Mouse (Mus musculus): ENCODE measurements around the gene Mbd5. TPM values are rescaled to one million over a fixed set of nuclear protein-coding genes. Genes with fewer than 3 reads are reported as not detected.

Mbd5 gene
- polyA plus RNA-seq, 1 experiment from 2014 or later, result 25.6 TPM

DNA sequence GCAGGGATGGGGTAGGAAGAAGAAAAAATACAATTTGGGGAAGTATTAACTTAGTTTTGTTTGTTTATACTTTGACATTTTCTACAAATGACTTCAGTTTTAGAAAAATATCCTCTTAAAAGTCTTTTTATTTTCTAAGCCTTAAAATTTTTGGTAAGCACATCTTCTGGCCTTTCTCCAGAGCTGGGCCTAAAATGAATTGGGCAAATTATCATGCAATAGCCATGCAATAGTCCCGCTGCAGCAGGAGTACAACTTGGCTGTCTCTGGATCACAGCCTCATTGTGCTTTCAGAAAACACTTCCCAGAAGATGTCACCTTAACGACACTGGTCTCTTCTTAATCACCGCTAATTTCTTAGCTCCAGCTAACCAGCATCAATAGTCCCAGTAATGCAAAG, 91.2 kb downstream of the Mbd5 start:
- Histone ChIP-seq H3K27ac (no peak overlapping the region), H3K36me3 (0 out of 2 replicates have a peak, but pooled peaks cover 9% of the 10 kb centered on the region), H3K9me3 (peaks cover 10% of the 10 kb centered on the region), H3K4me1 (replicated peaks) (no peaks in the 10 kb centered on the region), H3K9ac (replicated peaks) (no peak overlapping the region), H3K4me3 (replicated peaks) (no peak overlapping the region), H3K27me3 (no peaks in the 10 kb centered on the region), H3K4me2 (no peak overlapping the region)
- ATAC-seq (ENCODE audit: insufficient number of reproducible peaks, insufficient read depth, low FRiP score, low TSS enrichment, low read depth), result no peak
- 92% methylated on average over 3 of the region's 3 CpGs for WGBS

DNA sequence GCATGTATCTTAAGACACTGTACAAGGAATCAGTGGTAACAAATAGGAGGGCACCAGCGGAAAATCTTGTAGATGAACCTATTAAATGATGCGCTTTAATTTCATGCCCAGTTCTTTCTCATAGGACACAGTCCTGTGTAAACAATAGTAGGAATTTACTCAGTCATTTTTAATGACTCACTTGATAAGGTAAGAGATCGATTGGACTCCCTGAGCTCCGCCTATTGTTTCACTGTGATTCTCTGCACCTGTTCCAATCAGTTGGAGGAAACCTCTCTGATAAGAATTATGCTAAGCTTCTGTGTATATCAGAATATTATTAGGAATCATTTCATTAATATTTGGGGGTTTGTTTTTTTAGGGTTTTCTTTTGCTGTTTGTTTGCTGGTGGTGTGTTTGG, 100.7 kb downstream of the Mbd5 start:
- 93% methylated on average over 4 of the region's 4 CpGs for WGBS
- Histone ChIP-seq H3K36me3 (no peaks in the 10 kb centered on the region), H3K9me3 (peaks cover 2% of the 10 kb centered on the region; the same call in 1 of the 2 replicates), H3K9ac (replicated peaks) (no peak overlapping the region), H3K4me2 (no peak overlapping the region), H3K27me3 (no peaks in the 10 kb centered on the region), H3K4me1 (replicated peaks) (no peaks in the 10 kb centered on the region), H3K4me3 (replicated peaks) (no peak overlapping the region), H3K27ac (no peak overlapping the region)
- ATAC-seq (ENCODE audit: insufficient number of reproducible peaks, insufficient read depth, low FRiP score, low TSS enrichment, low read depth), result no peak

DNA sequence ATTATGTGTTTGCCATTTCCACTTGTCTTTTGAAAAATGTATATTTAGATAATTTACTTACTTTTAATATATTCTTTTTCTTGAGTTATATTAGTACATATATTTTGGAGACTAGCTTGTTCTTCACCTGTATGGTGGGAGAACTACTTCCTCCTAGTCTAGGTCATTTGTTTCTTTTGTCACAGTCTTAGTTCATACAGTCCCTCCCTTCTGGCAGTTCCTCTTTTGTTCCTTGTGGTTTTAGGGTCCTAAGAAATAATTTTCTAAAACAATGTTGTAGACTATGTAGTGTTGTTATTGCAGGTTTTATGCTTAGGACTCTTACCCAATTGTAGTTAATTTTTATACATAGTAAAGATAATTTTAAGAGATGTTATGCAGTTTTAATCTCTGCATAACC, 118.6 kb downstream of the Mbd5 start:
- Histone ChIP-seq H3K4me1 (replicated peaks) (no peaks in the 10 kb centered on the region), H3K27ac (no peak overlapping the region), H3K9me3 (no peaks in the 10 kb centered on the region), H3K27me3 (no peaks in the 10 kb centered on the region), H3K4me3 (replicated peaks) (no peak overlapping the region), H3K4me2 (no peak overlapping the region), H3K9ac (replicated peaks) (no peak overlapping the region), H3K36me3 (no peaks in the 10 kb centered on the region)
- ATAC-seq (ENCODE audit: insufficient number of reproducible peaks, insufficient read depth, low FRiP score, low TSS enrichment, low read depth), result no peak

DNA sequence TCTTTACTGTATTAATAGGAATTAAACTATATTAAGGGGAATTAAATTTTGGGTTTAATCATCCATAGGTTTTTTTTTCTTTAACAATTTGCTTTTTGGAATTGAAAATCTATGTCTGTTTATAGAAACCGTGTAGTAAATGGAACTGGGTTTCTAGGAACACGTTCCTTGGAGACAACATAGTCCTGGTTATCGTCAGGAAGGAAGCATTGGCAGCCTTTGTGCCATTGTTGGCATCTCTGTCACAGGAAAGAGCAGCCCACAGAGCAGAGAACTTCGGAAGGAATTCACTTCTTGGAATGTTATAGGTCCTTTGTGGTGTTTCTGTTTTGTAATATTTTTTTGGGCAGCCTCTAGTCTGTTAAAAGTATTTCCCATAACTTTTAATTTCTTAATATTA, 135.7 kb downstream of the Mbd5 start:
- WGBS, result 79% methylated on average over 4 of the region's 4 CpGs
- Histone ChIP-seq H3K27me3 (no peaks in the 10 kb centered on the region), H3K36me3 (no peaks in the 10 kb centered on the region), H3K4me1 (replicated peaks) (no peaks in the 10 kb centered on the region), H3K9me3 (no peaks in the 10 kb centered on the region), H3K9ac (replicated peaks) (no peak overlapping the region), H3K27ac (no peak overlapping the region), H3K4me3 (replicated peaks) (no peak overlapping the region), H3K4me2 (no peak overlapping the region)
- ATAC-seq (ENCODE audit: insufficient number of reproducible peaks, insufficient read depth, low FRiP score, low TSS enrichment, low read depth), result no peak

DNA sequence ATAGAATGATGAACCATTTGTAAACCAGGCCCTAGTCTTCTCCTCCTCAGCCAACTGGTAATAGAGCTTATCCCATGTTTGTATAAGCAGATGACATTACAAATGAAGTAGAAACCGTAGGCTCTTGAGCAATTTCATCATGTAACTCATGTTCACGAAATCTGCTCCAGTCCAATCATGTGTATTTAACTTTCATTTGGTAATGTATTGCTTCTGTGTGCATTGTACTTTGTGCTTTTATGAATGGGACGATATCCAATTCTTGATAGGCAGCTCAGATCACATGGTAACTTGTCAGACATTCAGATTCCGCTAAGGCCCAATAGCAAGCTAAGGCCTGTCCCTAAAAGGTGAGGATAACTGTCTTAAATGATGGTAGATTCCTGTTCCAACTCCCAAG, 141.5 kb downstream of the Mbd5 start:
- Histone ChIP-seq H3K27me3 (no peaks in the 10 kb centered on the region), H3K4me2 (no peak overlapping the region), H3K27ac (no peak overlapping the region), H3K9me3 (no peaks in the 10 kb centered on the region), H3K9ac (replicated peaks) (no peak overlapping the region), H3K36me3 (no peaks in the 10 kb centered on the region), H3K4me1 (replicated peaks) (no peaks in the 10 kb centered on the region), H3K4me3 (replicated peaks) (no peak overlapping the region)
- ATAC-seq (ENCODE audit: insufficient number of reproducible peaks, insufficient read depth, low FRiP score, low TSS enrichment, low read depth), result no peak
- WGBS, result 94% methylated on average over 4 of the region's 4 CpGs

DNA sequence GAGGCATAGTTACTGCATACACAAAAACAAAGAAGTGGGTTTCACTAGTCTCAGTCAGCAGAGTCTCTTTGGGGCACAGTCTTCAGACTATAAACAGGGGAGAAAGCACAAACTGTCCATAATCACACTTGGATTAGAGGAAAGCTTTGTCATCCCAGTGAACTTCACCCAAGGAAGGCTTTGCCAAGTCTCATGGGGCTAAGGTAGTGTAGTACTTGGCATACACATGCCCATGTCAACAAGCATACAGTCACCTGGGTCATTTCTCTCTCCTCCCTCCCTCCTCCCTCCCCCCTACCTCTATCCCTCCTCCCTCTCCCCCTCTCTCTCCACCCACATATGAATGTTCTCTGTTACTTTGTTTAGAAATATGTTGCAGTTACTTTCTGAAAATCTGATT, 147.5 kb downstream of the Mbd5 start:
- ATAC-seq (ENCODE audit: insufficient number of reproducible peaks, insufficient read depth, low FRiP score, low TSS enrichment, low read depth), result no peak
- no peaks in the 10 kb centered on the region for H3K4me1 ChIP-seq (replicated peaks)
- no peak overlapping the region for H3K4me3 ChIP-seq (replicated peaks)
- no peak overlapping the region for H3K27ac ChIP-seq
- H3K9me3 ChIP-seq, result peaks cover 5% of the 10 kb centered on the region; the same call in 1 of the 2 replicates
- no peak overlapping the region for H3K4me2 ChIP-seq
- H3K9ac ChIP-seq (replicated peaks), result no peak overlapping the region
- peaks cover 5% of the 10 kb centered on the region for H3K36me3 ChIP-seq
- H3K27me3 ChIP-seq, result no peaks in the 10 kb centered on the region

DNA sequence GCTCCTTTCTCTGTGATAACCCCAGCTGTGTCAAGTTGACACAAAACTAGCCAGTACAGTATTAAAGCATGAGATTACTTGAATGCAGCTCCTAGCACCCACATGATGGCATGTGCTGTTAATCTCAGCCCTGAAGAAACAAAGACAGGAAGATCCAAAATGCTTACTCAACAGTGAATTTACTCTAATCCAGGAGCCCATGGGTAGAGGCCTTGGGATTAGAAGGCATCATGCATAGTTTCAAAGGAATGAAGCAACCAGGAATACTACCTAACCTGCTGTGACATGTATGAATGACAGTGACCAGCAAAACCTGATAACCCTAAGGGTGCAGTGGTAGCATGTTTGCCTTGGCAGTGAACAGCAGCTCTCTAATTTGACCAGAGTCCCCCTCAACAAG, 159.6 kb downstream of the Mbd5 start:
- H3K36me3 ChIP-seq, result peaks cover 5% of the 10 kb centered on the region; the same call in 1 of the 2 replicates
- no peak overlapping the region for H3K27ac ChIP-seq
- H3K9ac ChIP-seq (replicated peaks), result no peak overlapping the region
- no peak for ATAC-seq (ENCODE audit: insufficient number of reproducible peaks, insufficient read depth, low FRiP score, low TSS enrichment, low read depth)
- no peaks in the 10 kb centered on the region for H3K9me3 ChIP-seq
- H3K4me2 ChIP-seq, result no peak overlapping the region
- H3K4me3 ChIP-seq (replicated peaks), result no peak overlapping the region
- H3K27me3 ChIP-seq, result no peaks in the 10 kb centered on the region
- no peaks in the 10 kb centered on the region for H3K4me1 ChIP-seq (replicated peaks)

DNA sequence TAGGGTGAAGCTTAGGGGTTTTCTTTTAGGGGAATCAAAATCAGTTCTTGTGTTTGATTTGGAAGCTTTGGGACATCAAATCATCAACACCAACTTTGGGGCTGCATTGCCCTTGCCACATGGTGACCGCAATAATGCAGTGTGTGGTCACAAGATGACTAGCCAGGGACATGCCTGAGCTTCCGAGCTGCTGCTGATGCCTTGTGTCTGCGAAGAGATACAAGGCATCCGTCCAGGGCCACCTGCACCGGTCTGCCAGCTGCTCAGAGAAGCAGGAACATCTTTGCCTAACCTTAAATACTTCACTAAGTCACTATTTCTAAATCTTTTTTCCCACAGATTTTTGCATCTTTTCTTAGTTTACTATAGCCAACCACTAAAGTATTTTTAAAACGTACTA, 170.6 kb downstream of the Mbd5 start:
- Histone ChIP-seq H3K27ac (no peak overlapping the region), H3K36me3 (peaks cover 3% of the 10 kb centered on the region; the same call in 1 of the 2 replicates), H3K27me3 (no peaks in the 10 kb centered on the region), H3K4me2 (no peak overlapping the region), H3K9me3 (no peaks in the 10 kb centered on the region), H3K9ac (replicated peaks) (no peak overlapping the region), H3K4me1 (replicated peaks) (no peaks in the 10 kb centered on the region), H3K4me3 (replicated peaks) (no peak overlapping the region)
- WGBS, result 94% methylated on average over 6 of the region's 6 CpGs
- no peak for ATAC-seq (ENCODE audit: insufficient number of reproducible peaks, insufficient read depth, low FRiP score, low TSS enrichment, low read depth)

DNA sequence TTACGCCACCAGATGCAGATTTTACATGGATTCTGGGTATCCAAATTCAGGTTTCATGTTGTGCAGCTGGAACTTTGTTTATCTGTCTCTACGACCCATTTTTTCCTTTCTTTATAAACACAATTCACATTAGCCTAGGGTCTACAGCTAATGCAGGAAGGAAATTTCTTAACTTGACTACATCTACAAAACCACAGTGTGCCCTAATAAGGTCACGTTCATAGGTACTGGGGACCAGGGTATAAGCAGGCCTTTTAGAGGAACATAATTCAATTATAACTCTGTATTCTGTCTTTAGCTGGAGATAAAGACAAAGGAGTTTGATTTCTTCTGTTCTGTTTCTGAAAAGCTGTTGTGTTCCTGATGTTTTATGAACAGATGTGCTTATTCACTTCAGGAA, 172.3 kb downstream of the Mbd5 start:
- WGBS, result 84% methylated on average over 3 of the region's 3 CpGs
- ATAC-seq (ENCODE audit: insufficient number of reproducible peaks, insufficient read depth, low FRiP score, low TSS enrichment, low read depth), result no peak
- Histone ChIP-seq H3K36me3 (peaks cover 3% of the 10 kb centered on the region; the same call in 1 of the 2 replicates), H3K9me3 (no peaks in the 10 kb centered on the region), H3K4me1 (replicated peaks) (no peaks in the 10 kb centered on the region), H3K27ac (no peak overlapping the region), H3K4me2 (no peak overlapping the region), H3K9ac (replicated peaks) (no peak overlapping the region), H3K4me3 (replicated peaks) (no peak overlapping the region), H3K27me3 (no peaks in the 10 kb centered on the region)

DNA sequence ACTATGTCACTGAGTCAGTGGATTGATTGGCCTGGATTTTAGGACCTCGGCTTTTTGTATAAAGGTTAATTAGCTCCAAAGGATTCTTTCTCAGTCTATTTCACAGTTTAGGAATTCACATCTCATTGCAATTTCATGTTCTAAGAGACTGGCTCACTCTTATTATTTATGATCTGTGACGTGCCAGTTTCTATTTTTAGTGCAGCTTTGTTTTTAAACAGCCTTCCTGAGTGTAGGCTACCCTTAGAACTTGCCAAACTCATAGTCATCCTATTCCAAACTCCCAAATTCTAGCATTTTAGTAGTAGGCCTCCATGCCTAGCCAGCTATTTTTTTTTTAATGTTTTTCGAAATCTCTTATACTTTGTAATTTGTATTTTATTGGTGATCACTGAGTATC, 192.9 kb downstream of the Mbd5 start:
- Histone ChIP-seq H3K4me2 (no peak overlapping the region), H3K36me3 (no peaks in the 10 kb centered on the region), H3K27me3 (no peaks in the 10 kb centered on the region), H3K4me3 (replicated peaks) (no peak overlapping the region), H3K27ac (no peak overlapping the region), H3K9me3 (no peaks in the 10 kb centered on the region), H3K4me1 (replicated peaks) (no peaks in the 10 kb centered on the region), H3K9ac (replicated peaks) (no peak overlapping the region)
- 68% methylated on average over 3 of the region's 3 CpGs for WGBS
- no peak for ATAC-seq (ENCODE audit: insufficient number of reproducible peaks, insufficient read depth, low FRiP score, low TSS enrichment, low read depth)

DNA sequence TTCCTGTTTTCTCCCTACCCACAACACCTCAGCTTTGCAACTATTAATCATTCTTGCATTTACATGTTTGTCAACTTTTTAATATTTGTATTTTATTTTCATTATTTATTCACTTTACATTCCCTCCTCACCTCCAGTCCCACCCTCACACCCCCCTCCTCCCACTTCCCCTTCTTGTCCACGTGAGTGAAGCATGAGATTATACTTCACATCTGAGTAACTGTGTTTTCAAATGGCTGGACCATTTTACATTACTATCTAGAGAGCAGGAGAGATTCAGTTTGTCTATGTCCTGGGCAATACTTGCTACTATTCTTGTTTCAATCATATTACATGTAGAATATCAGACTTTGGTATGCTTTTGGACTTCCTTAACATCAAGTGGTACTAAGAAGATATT, 204.3 kb downstream of the Mbd5 start:
- no peak for ATAC-seq (ENCODE audit: insufficient number of reproducible peaks, insufficient read depth, low FRiP score, low TSS enrichment, low read depth)
- H3K4me1 ChIP-seq (replicated peaks), result no peaks in the 10 kb centered on the region
- H3K4me3 ChIP-seq (replicated peaks), result no peak overlapping the region
- no peaks in the 10 kb centered on the region for H3K27me3 ChIP-seq
- no peak overlapping the region for H3K9ac ChIP-seq (replicated peaks)
- H3K27ac ChIP-seq, result no peak overlapping the region
- H3K4me2 ChIP-seq, result no peak overlapping the region
- H3K36me3 ChIP-seq, result 0 out of 2 replicates have a peak, but pooled peaks cover 4% of the 10 kb centered on the region
- 83% methylated on average over 1 of the region's 1 CpGs for WGBS
- H3K9me3 ChIP-seq, result no peaks in the 10 kb centered on the region

DNA sequence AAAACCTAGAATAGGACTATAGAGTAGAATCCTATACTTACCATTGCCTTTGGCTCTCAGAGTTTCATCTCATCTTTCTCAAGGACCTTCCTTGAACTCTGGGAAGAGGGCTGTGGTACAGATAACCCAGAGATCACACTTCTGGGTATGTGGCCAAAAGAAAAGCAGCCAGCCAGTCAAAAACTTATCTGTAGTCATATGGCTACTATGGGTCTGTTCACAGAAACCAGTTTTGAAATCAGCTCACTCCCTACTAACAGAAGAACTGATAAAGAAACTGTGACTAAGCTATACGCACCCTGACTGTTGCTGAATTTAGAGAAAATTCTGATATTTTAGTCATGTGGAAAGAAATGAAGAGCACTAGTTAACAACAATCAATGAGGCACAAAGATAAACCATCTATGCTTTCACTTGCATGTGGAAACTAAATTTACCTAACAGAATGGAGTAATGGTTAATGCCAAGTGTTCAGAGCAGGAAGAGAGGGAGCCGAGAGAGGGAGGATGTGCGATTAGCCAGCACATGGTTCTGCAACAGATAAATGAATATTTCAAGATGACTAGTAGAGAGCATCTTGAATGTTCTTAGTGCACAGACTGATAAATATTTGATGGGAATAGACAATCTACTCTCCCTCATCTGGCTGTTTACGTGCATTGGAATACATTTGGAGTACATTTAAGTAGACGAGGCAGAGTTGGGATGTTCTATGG, 211.1 kb downstream of the Mbd5 start:
- H3K9ac ChIP-seq (replicated peaks), result no peak overlapping the region
- no peaks in the 10 kb centered on the region for H3K27me3 ChIP-seq
- H3K27ac ChIP-seq, result no peak overlapping the region
- H3K4me3 ChIP-seq (replicated peaks), result no peak overlapping the region
- H3K36me3 ChIP-seq, result peaks cover 14% of the 10 kb centered on the region
- no peak for ATAC-seq (ENCODE audit: insufficient number of reproducible peaks, insufficient read depth, low FRiP score, low TSS enrichment, low read depth)
- WGBS, result 94% methylated on average over 5 of the region's 5 CpGs
- no peak overlapping the region for H3K4me2 ChIP-seq
- peaks cover 7% of the 10 kb centered on the region; the same call in 1 of the 2 replicates for H3K9me3 ChIP-seq
- H3K4me1 ChIP-seq (replicated peaks), result no peaks in the 10 kb centered on the region

All from limb, embryonic 12.5 days (tissue).